Mouse (Mus musculus) E14TG2a.4 (cell line): ENCODE data around the gene Tbx19.
A peak's percentile ranks its signal among the peaks of the same experiment; 100 is the strongest.

ENCODE experiments used
- H3K27me3 ChIP-seq: 2 replicates; pipeline ENCODE4 v1.6.1; 2014; ENCODE audit warnings: low read length, control low read depth; ENCODE audit not compliant: insufficient read depth
- H3K36me3 ChIP-seq: 2 replicates; pipeline ENCODE4 v1.6.1; 2014; ENCODE audit warnings: low read length, control low read depth; ENCODE audit not compliant: insufficient read depth
- H3K4me1 ChIP-seq: replicated peaks from 2 replicates; pipeline ENCODE4 v1.6.1; 2014; ENCODE audit warnings: low read depth, low read length, control low read depth
- H3K4me3 ChIP-seq: replicated peaks from 2 replicates; pipeline ENCODE4 v1.5.1; 2014; ENCODE audit warnings: mild to moderate bottlenecking, low read length
- H3K9me3 ChIP-seq: 2 replicates; pipeline ENCODE4 v1.6.1; 2014; ENCODE audit warnings: low read length, control low read depth
- CTCF ChIP-seq: conservative IDR thresholded peaks from 2 replicates; pipeline ENCODE4 v1.5.1; 2014; ENCODE audit warnings: low read length
- NANOG ChIP-seq: IDR thresholded peaks from 2 replicates; pipeline ENCODE4 v1.6.1; 2014; ENCODE audit warnings: borderline replicate concordance, low read length, mixed read lengths
- POU5F1 ChIP-seq: IDR thresholded peaks from 2 replicates; pipeline ENCODE4 v1.6.1; 2014; ENCODE audit warnings: low read length, borderline replicate concordance

Tbx19 gene

GRCm38 (mm10) chr1:165190068-165190467 is 29.5 kb upstream of the Tbx19 start:
- Histone ChIP-seq H3K27me3 (no peaks in the 10 kb centered on the region; the same call in 1 of the 2 replicates), H3K4me3 (no peak overlapping the region), H3K36me3 (peaks cover 16% of the 10 kb centered on the region), H3K9me3 (no peaks in the 10 kb centered on the region), H3K4me1 (peaks cover 66% of the 10 kb centered on the region)
- no peak for TF ChIP-seq CTCF
- TF ChIP-seq NANOG = no peak
- TF ChIP-seq POU5F1 = no peak

GRCm38 (mm10) chr1:165188806-165189580 is 28.4 kb upstream of the Tbx19 start:
- H3K27me3 ChIP-seq = no peaks in the 10 kb centered on the region; the same call in 1 of the 2 replicates
- H3K4me1 ChIP-seq = peaks cover 70% of the 10 kb centered on the region
- no peaks in the 10 kb centered on the region for H3K9me3 ChIP-seq
- H3K36me3 ChIP-seq = peaks cover 21% of the 10 kb centered on the region
- TF ChIP-seq NANOG = no peak
- TF ChIP-seq CTCF = no peak
- TF ChIP-seq POU5F1 = no peak
- 0 out of 2 replicates have a peak overlapping the region, but pooled peaks have one; percentile 20 for H3K4me3 ChIP-seq

GRCm38 (mm10) chr1:165187357-165187756 is 26.8 kb upstream of the Tbx19 start:
- TF ChIP-seq CTCF = no peak
- no peak for TF ChIP-seq POU5F1
- no peak for TF ChIP-seq NANOG
- H3K4me1 ChIP-seq = peaks cover 63% of the 10 kb centered on the region
- no peaks in the 10 kb centered on the region for H3K9me3 ChIP-seq
- H3K36me3 ChIP-seq = peaks cover 37% of the 10 kb centered on the region
- H3K27me3 ChIP-seq = no peaks in the 10 kb centered on the region
- H3K4me3 ChIP-seq = no peak overlapping the region

GRCm38 (mm10) chr1:165186491-165186890 is 25.9 kb upstream of the Tbx19 start:
- peaks cover 46% of the 10 kb centered on the region for H3K36me3 ChIP-seq
- H3K9me3 ChIP-seq = no peaks in the 10 kb centered on the region
- peaks cover 60% of the 10 kb centered on the region for H3K4me1 ChIP-seq
- no peak overlapping the region for H3K4me3 ChIP-seq
- TF ChIP-seq CTCF (no peak), POU5F1 (no peak), NANOG (no peak)
- H3K27me3 ChIP-seq = no peaks in the 10 kb centered on the region

- H3K27me3 ChIP-seq = no peaks in the 10 kb centered on the region
- no peak for TF ChIP-seq CTCF
- TF ChIP-seq NANOG = no peak
- TF ChIP-seq POU5F1 = no peak
- H3K9me3 ChIP-seq = no peaks in the 10 kb centered on the region
- H3K36me3 ChIP-seq = peaks cover 49% of the 10 kb centered on the region
- H3K4me1 ChIP-seq = peaks cover 49% of the 10 kb centered on the region
- H3K4me3 ChIP-seq = peak overlapping the region; percentile 13; the same call in 1 of the 2 replicates
Measured at GRCm38 (mm10) chr1:165185116-165185515, 24.5 kb upstream of the Tbx19 start.

DNA sequence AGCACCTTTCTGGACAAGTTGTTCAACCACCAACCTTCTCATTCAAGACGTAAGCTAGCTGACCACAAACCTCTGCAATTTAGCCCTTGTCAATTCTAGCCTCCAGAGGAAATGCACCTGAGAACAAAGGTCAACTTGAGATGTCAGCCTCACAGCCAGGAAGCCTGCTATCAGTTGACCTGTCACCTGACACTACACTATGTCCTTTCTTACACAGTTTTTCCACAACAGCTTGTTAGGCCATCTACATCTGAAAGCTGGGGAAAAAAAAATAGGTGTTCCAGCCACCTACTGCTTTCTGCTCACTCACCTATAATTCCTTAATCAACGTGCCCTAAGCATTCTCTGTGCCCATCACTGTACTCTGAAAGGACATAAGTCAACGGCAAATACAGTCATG is 23.6 kb upstream of the Tbx19 start:
- Histone ChIP-seq H3K27me3 (no peaks in the 10 kb centered on the region), H3K36me3 (peaks cover 51% of the 10 kb centered on the region), H3K9me3 (no peaks in the 10 kb centered on the region), H3K4me1 (peaks cover 41% of the 10 kb centered on the region), H3K4me3 (no peak overlapping the region)
- no peak for TF ChIP-seq NANOG
- TF ChIP-seq POU5F1 = no peak
- TF ChIP-seq CTCF = no peak

DNA sequence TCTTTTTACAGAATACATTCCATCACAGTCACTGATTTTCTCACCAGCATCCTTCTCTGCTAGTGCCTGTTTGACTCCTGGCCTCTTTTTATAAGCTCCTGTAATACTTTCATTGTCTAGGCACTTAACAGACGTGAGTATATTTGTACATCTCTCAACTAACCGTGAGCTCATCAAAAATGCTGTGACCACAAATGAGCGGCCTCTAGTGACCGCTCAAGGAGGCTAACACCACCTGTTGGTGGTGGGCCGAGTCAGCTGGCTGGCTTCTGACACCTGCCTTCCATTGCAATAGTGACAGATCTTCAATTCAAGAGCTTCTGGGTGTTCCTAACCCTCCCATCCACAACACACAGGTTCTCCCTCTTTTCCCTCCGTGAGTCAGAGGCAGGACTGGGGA is 22.8 kb upstream of the Tbx19 start:
- peaks cover 40% of the 10 kb centered on the region for H3K4me1 ChIP-seq
- H3K27me3 ChIP-seq = no peaks in the 10 kb centered on the region
- no peak for TF ChIP-seq POU5F1
- TF ChIP-seq CTCF = no peak
- TF ChIP-seq NANOG = no peak
- H3K9me3 ChIP-seq = no peaks in the 10 kb centered on the region
- peaks cover 58% of the 10 kb centered on the region for H3K36me3 ChIP-seq
- H3K4me3 ChIP-seq = no peak overlapping the region

- peaks cover 19% of the 10 kb centered on the region for H3K4me1 ChIP-seq
- TF ChIP-seq POU5F1 = no peak
- no peak for TF ChIP-seq NANOG
- no peak for TF ChIP-seq CTCF
- H3K27me3 ChIP-seq = no peaks in the 10 kb centered on the region
- no peak overlapping the region for H3K4me3 ChIP-seq
- H3K9me3 ChIP-seq = no peaks in the 10 kb centered on the region
- H3K36me3 ChIP-seq = peaks cover 61% of the 10 kb centered on the region
Measured at GRCm38 (mm10) chr1:165179321-165179720, 18.7 kb upstream of the Tbx19 start.
